Mouse (Mus musculus): Measurements from ENCODE around the gene Smyd5. TPM values are rescaled to one million over a fixed set of nuclear protein-coding genes. Genes with fewer than 3 reads are reported as not detected.
A peak's percentile ranks its signal among the peaks of the same experiment; 100 is the strongest.
"Not testable (repeated sequence)": the region's sequence is repeated elsewhere in the genome, so short reads cannot be mapped to it uniquely, and the experiment has no call there.

Gene Smyd5
- polyA plus RNA-seq, 1 experiment, result 9.5 TPM

- Histone ChIP-seq H3K27me3 (ENCODE audit: control insufficient read depth, insufficient read depth, low read length) (no peaks in the 10 kb centered on the region), H3K4me3 (ENCODE audit: low read depth, low read length) (no peak overlapping the region), H3K4me1 (ENCODE audit: control insufficient read depth, insufficient read depth, insufficient read length, low read length) (peaks cover 6% of the 10 kb centered on the region; the same call in 1 of the 2 replicates), H3K27ac (ENCODE audit: insufficient read depth, low read depth, low read length) (no peak overlapping the region), H3K36me3 (ENCODE audit: control insufficient read depth, insufficient read depth, low read length) (peaks cover 20% of the 10 kb centered on the region)
- WGBS, result 86% methylated on average over 5 of the region's 5 CpGs
- TF ChIP-seq CTCF (IDR thresholded peaks at IDR 0.05; ENCODE audit: extremely low read depth, insufficient read length, insufficient replicate concordance, low read depth, low read length) (no peak), POLR2A (IDR thresholded peaks at IDR 0.05; ENCODE audit: low read depth, low read length) (no peak)
Observed at GRCm38 (mm10) chr6:85445286-85445685, 13.5 kb downstream of the Smyd5 start.

- Histone ChIP-seq H3K27me3 (ENCODE audit: control insufficient read depth, insufficient read depth, low read length) (no peaks in the 10 kb centered on the region), H3K36me3 (ENCODE audit: control insufficient read depth, insufficient read depth, low read length) (peaks cover 12% of the 10 kb centered on the region), H3K4me1 (ENCODE audit: control insufficient read depth, insufficient read depth, insufficient read length, low read length) (peaks cover 6% of the 10 kb centered on the region; the same call in 1 of the 2 replicates), H3K27ac (ENCODE audit: insufficient read depth, low read depth, low read length) (no peak overlapping the region), H3K4me3 (ENCODE audit: low read depth, low read length) (no peak overlapping the region)
- TF ChIP-seq CTCF (IDR thresholded peaks at IDR 0.05; ENCODE audit: extremely low read depth, insufficient read length, insufficient replicate concordance, low read depth, low read length) (no peak), POLR2A (IDR thresholded peaks at IDR 0.05; ENCODE audit: low read depth, low read length) (no peak)
- WGBS, result 90% methylated on average over 6 of the region's 6 CpGs
Observed at GRCm38 (mm10) chr6:85447351-85447750, 15.6 kb downstream of the Smyd5 start.

GRCm38 (mm10) chr6:85450140-85450539 lies 18.4 kb downstream of the Smyd5 start:
- not testable (repeated sequence) for H3K27me3 ChIP-seq (ENCODE audit: control insufficient read depth, insufficient read depth, low read length); H3K4me3 ChIP-seq (ENCODE audit: low read depth, low read length); H3K27ac ChIP-seq (ENCODE audit: insufficient read depth, low read depth, low read length); H3K4me1 ChIP-seq (ENCODE audit: control insufficient read depth, insufficient read depth, insufficient read length, low read length)
- WGBS, result 45% methylated on average over 1 of the region's 1 CpGs
- peaks cover 10% of the 10 kb centered on the region for H3K36me3 ChIP-seq (ENCODE audit: control insufficient read depth, insufficient read depth, low read length)

- Histone ChIP-seq H3K4me1 (ENCODE audit: control insufficient read depth, insufficient read depth, insufficient read length, low read length) (peaks cover 8% of the 10 kb centered on the region), H3K36me3 (ENCODE audit: control insufficient read depth, insufficient read depth, low read length) (peaks cover 3% of the 10 kb centered on the region), H3K27me3 (ENCODE audit: control insufficient read depth, insufficient read depth, low read length) (no peaks in the 10 kb centered on the region), H3K27ac (ENCODE audit: insufficient read depth, low read depth, low read length) (peak within 1 kb of the TSS; percentile 92), H3K4me3 (ENCODE audit: low read depth, low read length) (peak within 1 kb of the TSS; percentile 75)
- WGBS, result under 1% methylated on average over 94 of the region's 96 CpGs
- TF ChIP-seq CTCF (IDR thresholded peaks at IDR 0.05; ENCODE audit: extremely low read depth, insufficient read length, insufficient replicate concordance, low read depth, low read length), result peak; percentile 66; the same call in 1 of the 2 replicates
- peak; percentile 78 for TF ChIP-seq POLR2A (IDR thresholded peaks at IDR 0.05; ENCODE audit: low read depth, low read length)
Observed at GRCm38 (mm10) chr6:85450697-85451663, 19.2 kb downstream of the Smyd5 start, which contains the start of gene Cct7. Gene Cct7 (plus strand): TSS chr6:85451514.

GRCm38 (mm10) chr6:85451664-85452410 lies 20.0 kb downstream of the Smyd5 start, which contains the start of gene Pradc1:
Gene Pradc1 (minus strand): TSS chr6:85451970.
- peak within 1 kb of the TSS; percentile 75 for H3K4me3 ChIP-seq (ENCODE audit: low read depth, low read length)
- peak; percentile 64 for TF ChIP-seq POLR2A (IDR thresholded peaks at IDR 0.05; ENCODE audit: low read depth, low read length)
- no peak for TF ChIP-seq CTCF (IDR thresholded peaks at IDR 0.05; ENCODE audit: extremely low read depth, insufficient read length, insufficient replicate concordance, low read depth, low read length)
- peak within 1 kb of the TSS; percentile 92 for H3K27ac ChIP-seq (ENCODE audit: insufficient read depth, low read depth, low read length)
- no peaks in the 10 kb centered on the region for H3K36me3 ChIP-seq (ENCODE audit: control insufficient read depth, insufficient read depth, low read length)
- peaks cover 8% of the 10 kb centered on the region for H3K4me1 ChIP-seq (ENCODE audit: control insufficient read depth, insufficient read depth, insufficient read length, low read length)
- under 1% methylated on average over 54 of the region's 54 CpGs for WGBS
- H3K27me3 ChIP-seq (ENCODE audit: control insufficient read depth, insufficient read depth, low read length), result no peaks in the 10 kb centered on the region

GRCm38 (mm10) chr6:85452411-85452665 lies 20.5 kb downstream of the Smyd5 start:
- Histone ChIP-seq H3K4me3 (ENCODE audit: low read depth, low read length) (peak overlapping the region; percentile 75), H3K27me3 (ENCODE audit: control insufficient read depth, insufficient read depth, low read length) (no peaks in the 10 kb centered on the region), H3K4me1 (ENCODE audit: control insufficient read depth, insufficient read depth, insufficient read length, low read length) (peaks cover 8% of the 10 kb centered on the region), H3K27ac (ENCODE audit: insufficient read depth, low read depth, low read length) (peak overlapping the region; percentile 92), H3K36me3 (ENCODE audit: control insufficient read depth, insufficient read depth, low read length) (no peaks in the 10 kb centered on the region)
- under 1% methylated on average over 15 of the region's 15 CpGs for WGBS
- TF ChIP-seq CTCF (IDR thresholded peaks at IDR 0.05; ENCODE audit: extremely low read depth, insufficient read length, insufficient replicate concordance, low read depth, low read length) (no peak), POLR2A (IDR thresholded peaks at IDR 0.05; ENCODE audit: low read depth, low read length) (no peak)

GRCm38 (mm10) chr6:85452816-85453215 lies 21.0 kb downstream of the Smyd5 start:
- peak overlapping the region; percentile 75; the same call in 1 of the 2 replicates for H3K4me3 ChIP-seq (ENCODE audit: low read depth, low read length)
- H3K27ac ChIP-seq (ENCODE audit: insufficient read depth, low read depth, low read length), result 0 out of 2 replicates have a peak overlapping the region, but pooled peaks have one; percentile 92
- TF ChIP-seq CTCF (IDR thresholded peaks at IDR 0.05; ENCODE audit: extremely low read depth, insufficient read length, insufficient replicate concordance, low read depth, low read length) (no peak), POLR2A (IDR thresholded peaks at IDR 0.05; ENCODE audit: low read depth, low read length) (no peak)
- no peaks in the 10 kb centered on the region for H3K27me3 ChIP-seq (ENCODE audit: control insufficient read depth, insufficient read depth, low read length)
- H3K36me3 ChIP-seq (ENCODE audit: control insufficient read depth, insufficient read depth, low read length), result no peaks in the 10 kb centered on the region
- WGBS, result 2% methylated on average over 7 of the region's 7 CpGs
- H3K4me1 ChIP-seq (ENCODE audit: control insufficient read depth, insufficient read depth, insufficient read length, low read length), result peaks cover 8% of the 10 kb centered on the region

Data from small intestine, adult 2 months (tissue).